Mouse (Mus musculus) small intestine, adult 2 months (tissue): ENCODE data around the gene Robo1. TPM values are rescaled to one million over a fixed set of nuclear protein-coding genes. Genes with fewer than 3 reads are reported as not detected.

ENCODE experiments used
- H3K27ac ChIP-seq: fragments of 200-500 bp; 2 replicates; pipeline ENCODE4 v1.5.1; 2012; ENCODE audit warnings: low read depth, low read length, control low read depth, inconsistent platforms; ENCODE audit not compliant: insufficient read depth
- H3K27me3 ChIP-seq: fragments of 200-500 bp; 2 replicates; pipeline ENCODE4 v1.6.1; 2012; ENCODE audit warnings: mild to moderate bottlenecking, moderate library complexity, low read length, inconsistent platforms; ENCODE audit not compliant: control insufficient read depth, insufficient read depth
- H3K36me3 ChIP-seq: fragments of 200-500 bp; 2 replicates; pipeline ENCODE4 v1.6.1; 2012; ENCODE audit warnings: mild to moderate bottlenecking, low read length, control low read depth, inconsistent platforms; ENCODE audit not compliant: control insufficient read depth, insufficient read depth
- H3K4me1 ChIP-seq: fragments of 200-500 bp; 2 replicates; pipeline ENCODE4 v1.6.1; 2012; ENCODE audit warnings: low read length, inconsistent platforms, mixed read lengths; ENCODE audit not compliant: control insufficient read depth, insufficient read depth, insufficient read length
- H3K4me3 ChIP-seq: fragments of 200-500 bp; 2 replicates; pipeline ENCODE4 v1.5.1; 2012; ENCODE audit warnings: low read depth, mild to moderate bottlenecking, control low read depth, inconsistent platforms, low read length, moderate library complexity
- CTCF ChIP-seq: fragments of 200-500 bp; IDR thresholded peaks from 2 replicates; pipeline ENCODE4 v1.5.1; 2012; ENCODE audit warnings: low read depth, mild to moderate bottlenecking, control low read depth, inconsistent platforms, low read length, moderate library complexity, mixed read lengths; ENCODE audit not compliant: insufficient replicate concordance, insufficient read length; ENCODE audit errors: extremely low read depth
- POLR2A ChIP-seq: fragments of 200-500 bp; IDR thresholded peaks from 2 replicates; pipeline ENCODE4 v1.6.1; 2012; ENCODE audit warnings: low read depth, mild to moderate bottlenecking, control low read depth, inconsistent platforms, low read length, moderate library complexity
- WGBS: fragments of 180-500 bp; shearing (Covaris S2); methylation state at CpG from one replicate; pipeline ENCODE4 v1.1.7; 2018; 5-methylcytosine and 5-hydroxymethylcytosine counted together
- polyA plus RNA-seq: library from polyadenylated mRNA; depleted of rRNA; stranded (reverse); fragments of >200 nt; gene quantifications from 2 replicates; pipeline ENCODE4 v1.2.3, GENCODE M21; 2012

Gene Robo1
- polyA plus RNA-seq, 1 experiment, result 0.81 TPM

DNA sequence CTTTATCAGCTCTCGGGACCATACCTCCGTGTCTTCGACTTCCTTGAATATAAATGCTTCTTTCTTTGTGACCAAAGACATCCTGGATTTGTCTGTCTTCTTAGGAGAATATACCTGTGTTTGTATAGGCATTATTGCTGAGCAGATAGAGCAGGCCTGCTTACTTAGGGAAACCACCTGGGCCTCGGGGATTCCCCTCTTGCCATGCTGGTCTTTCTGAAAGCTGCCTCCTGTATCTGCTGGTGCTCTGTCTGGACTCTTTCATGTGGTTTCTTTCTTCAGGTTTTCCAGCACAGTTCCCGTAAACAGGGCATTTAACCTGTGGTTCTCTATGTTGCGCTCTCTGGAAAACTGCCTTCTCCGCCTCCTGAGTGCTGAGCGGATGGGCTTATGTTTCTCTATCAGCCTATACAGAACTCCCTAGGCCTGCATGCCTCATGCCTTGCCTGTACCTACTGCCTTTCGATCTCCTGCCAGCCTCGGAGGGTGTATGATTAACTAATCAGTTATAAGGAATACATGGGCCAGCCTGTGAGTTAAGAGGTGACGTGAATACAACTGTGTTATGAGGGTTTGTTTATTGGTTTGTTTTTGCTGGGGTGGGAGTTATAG lies 370.9 kb downstream of the Robo1 start:
- H3K4me3 ChIP-seq, result no peak overlapping the region
- 59% methylated on average over 11 of the region's 11 CpGs for WGBS
- H3K27ac ChIP-seq, result no peak overlapping the region
- no peaks in the 10 kb centered on the region for H3K4me1 ChIP-seq
- no peaks in the 10 kb centered on the region for H3K36me3 ChIP-seq
- H3K27me3 ChIP-seq, result no peaks in the 10 kb centered on the region
- TF ChIP-seq CTCF, result no peak

DNA sequence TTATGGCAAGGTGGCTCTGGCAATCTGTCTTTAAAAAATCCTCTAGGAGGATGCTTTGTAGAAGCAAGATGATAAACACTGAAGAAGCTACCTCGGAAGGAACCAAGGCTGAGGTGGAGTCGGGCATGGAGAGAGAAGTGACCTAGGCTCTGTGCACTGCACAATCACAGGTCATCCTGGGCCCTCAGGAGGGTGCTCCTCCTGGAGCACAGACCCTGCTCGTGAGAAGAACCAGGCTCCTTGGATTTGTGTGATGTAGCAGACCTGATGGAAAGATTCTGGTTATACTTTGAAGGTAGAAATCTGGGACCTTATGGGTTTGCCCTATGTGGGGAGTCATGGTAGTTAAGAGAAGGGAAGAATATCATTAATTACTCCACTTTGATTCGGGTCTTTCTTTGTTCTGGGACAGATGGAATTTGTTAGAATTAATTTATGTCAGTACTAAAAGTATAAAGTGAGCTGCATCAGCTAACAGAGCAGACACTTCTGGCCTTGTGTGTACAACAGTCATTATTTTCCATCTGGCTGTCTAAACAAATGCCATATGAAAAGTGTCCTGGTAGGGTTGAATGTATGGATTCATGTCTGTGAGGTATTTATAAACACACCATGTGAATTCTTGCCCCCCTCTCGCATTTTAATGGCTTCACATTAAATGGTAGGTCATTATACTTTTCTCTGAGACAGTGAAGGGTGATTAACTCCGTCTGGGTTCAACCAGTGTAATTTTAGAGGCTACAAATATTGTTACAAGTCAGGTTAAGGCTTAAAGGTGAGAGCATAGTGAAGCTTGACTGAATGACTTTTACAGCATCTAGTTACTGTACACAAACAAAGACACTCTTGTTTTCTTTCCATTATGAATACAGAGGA lies 377.7 kb downstream of the Robo1 start:
- TF ChIP-seq CTCF (no peak), POLR2A (no peak)
- no peaks in the 10 kb centered on the region for H3K27me3 ChIP-seq
- 76% methylated on average over 6 of the region's 6 CpGs for WGBS
- no peaks in the 10 kb centered on the region for H3K36me3 ChIP-seq
- H3K4me1 ChIP-seq, result no peaks in the 10 kb centered on the region
- H3K4me3 ChIP-seq, result no peak overlapping the region
- H3K27ac ChIP-seq, result no peak overlapping the region

DNA sequence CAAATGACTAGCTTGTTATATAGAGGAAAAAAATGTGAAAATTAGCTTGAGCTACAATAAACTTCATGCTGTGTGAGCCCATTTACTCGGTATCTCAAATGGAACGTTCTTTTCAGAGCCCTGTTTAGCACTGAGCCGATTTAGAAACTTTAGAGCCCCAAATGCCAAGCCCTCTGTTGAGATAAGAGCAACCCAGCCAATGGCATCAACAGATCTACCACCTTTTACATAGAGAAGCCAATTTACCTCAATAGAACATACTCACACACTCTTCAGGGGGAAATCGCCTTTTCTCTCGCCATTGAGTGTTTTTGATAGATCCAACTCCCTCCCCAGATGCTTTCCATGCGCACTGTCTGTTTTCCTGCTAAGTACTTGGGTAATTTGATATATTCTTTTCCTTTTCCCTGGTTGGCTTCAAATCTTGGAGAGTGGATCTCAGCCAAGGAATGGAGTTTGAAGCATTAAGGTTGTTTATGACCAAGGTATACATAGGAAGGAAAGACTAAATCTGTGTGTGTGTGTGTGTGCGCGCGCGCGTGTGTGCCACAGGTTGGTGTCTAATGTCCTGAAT lies 378.5 kb downstream of the Robo1 start:
- 75% methylated on average over 11 of the region's 11 CpGs for WGBS
- Histone ChIP-seq H3K27me3 (no peaks in the 10 kb centered on the region), H3K4me3 (no peak overlapping the region), H3K27ac (no peak overlapping the region), H3K4me1 (no peaks in the 10 kb centered on the region), H3K36me3 (no peaks in the 10 kb centered on the region)
- no peak for TF ChIP-seq CTCF
- TF ChIP-seq POLR2A, result no peak

- Histone ChIP-seq H3K4me1 (no peaks in the 10 kb centered on the region), H3K36me3 (no peaks in the 10 kb centered on the region), H3K4me3 (no peak overlapping the region), H3K27ac (no peak overlapping the region), H3K27me3 (no peaks in the 10 kb centered on the region)
- TF ChIP-seq CTCF (no peak), POLR2A (no peak)
- 27% methylated on average over 3 of the region's 3 CpGs for WGBS
Measured at GRCm38 (mm10) chr16:72687651-72688050, 379.5 kb downstream of the Robo1 start.

- H3K4me3 ChIP-seq, result no peak overlapping the region
- WGBS, result 81% methylated on average over 6 of the region's 6 CpGs
- H3K27ac ChIP-seq, result no peak overlapping the region
- TF ChIP-seq CTCF, result no peak
- no peaks in the 10 kb centered on the region for H3K4me1 ChIP-seq
- no peaks in the 10 kb centered on the region for H3K36me3 ChIP-seq
- H3K27me3 ChIP-seq, result no peaks in the 10 kb centered on the region
Measured at GRCm38 (mm10) chr16:72688185-72688681, 380.1 kb downstream of the Robo1 start.

DNA sequence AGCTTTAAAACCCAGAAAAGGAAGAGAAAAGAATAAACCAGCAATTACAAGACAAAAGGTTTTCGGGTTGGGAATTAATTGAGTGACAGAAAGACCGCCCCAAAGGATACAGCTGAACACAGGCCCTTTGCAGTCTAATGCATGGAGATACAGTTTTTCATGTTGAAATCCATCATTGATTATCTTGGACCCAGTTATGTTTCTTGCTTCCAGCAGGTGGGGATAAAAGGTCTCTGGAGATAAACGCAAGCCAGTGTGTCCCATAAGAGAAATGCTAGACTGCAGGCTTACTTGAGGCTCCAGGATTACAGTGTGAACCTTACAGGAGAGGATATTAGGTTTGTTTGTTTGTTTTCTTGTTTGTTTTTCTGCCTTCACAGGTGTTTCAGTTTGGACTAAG lies 383.8 kb downstream of the Robo1 start:
- Histone ChIP-seq H3K27ac (no peak overlapping the region), H3K27me3 (no peaks in the 10 kb centered on the region), H3K36me3 (no peaks in the 10 kb centered on the region), H3K4me3 (no peak overlapping the region), H3K4me1 (no peaks in the 10 kb centered on the region)
- 62% methylated on average over 3 of the region's 3 CpGs for WGBS
- TF ChIP-seq POLR2A (no peak), CTCF (no peak)
